Mouse (Mus musculus) thymus, postnatal 36 days (tissue): ENCODE results near the gene Rbm8a.
A peak's percentile ranks its signal among the peaks of the same experiment; 100 is the strongest.

Experiments used
- DNase-seq, 2 experiments: peaks; one replicate each; pipeline ENCODE4 v3.0.0; 2022; ENCODE audit warnings: mixed read lengths in 2 of 2

The Rbm8a gene

DNA sequence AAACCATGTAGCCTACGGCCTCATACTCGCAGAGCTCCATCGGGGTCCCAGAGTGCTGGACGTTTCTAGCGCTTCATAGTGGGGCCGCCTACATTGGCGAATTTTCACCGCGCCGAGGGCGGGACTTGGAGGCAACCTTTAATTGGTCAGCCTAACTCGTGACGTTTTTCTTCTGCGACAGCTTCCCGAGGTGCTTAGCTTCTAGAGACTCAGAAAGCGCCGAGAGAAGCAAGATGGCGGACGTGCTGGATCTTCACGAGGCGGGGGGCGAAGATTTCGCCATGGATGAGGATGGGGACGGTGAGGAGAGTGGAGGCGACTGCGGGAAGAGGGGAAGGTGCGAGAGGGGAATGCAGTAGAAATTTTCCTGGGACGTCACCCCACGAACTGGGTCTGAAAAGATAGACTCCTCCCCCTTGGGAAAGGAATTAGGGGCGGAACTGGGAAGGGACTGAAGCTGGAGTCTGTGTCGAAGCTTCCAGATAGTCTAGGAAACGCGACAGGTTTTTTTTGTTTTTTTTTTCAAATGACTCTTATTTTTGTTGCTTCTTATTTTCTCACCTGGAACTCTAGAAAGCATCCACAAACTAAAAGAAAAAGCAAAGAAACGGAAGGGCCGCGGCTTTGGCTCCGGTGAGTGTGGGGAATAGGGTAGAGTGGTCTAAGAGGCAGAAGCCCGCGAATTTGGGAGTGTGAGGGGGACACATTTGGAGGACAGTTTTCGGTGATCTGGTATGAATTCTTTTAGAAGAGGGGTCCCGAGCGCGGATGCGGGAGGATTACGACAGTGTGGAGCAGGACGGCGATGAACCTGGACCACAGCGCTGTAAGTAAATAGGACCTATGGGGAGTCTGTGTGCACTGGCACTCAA is at the start of gene Rbm8a:
TSS of gene Rbm8a (plus strand) at position 205 of the 872 bp plus-strand sequence.
- DNase-seq = peak; percentile 91 to 92

DNA sequence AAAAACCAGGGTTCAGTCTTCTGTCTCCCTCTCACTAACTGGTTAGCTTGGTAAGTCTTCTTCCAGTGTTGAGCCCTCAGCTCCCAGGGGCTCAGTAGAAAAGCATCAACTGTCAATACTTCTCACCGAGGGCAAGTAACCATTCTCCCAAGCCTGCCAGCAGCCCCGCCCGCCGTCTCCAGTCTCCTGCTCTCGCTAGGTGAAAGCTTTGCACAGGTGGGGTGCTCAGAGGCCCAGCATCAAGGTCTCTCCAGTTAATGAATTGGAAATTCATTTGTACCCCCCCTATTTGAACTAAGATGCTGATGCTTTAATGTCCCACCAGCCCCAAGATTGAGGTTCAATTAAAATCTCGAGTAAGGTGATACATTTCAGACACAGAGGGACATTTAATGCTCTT is 48.6 kb upstream of the Rbm8a start:
- DNase-seq = no peak

DNA sequence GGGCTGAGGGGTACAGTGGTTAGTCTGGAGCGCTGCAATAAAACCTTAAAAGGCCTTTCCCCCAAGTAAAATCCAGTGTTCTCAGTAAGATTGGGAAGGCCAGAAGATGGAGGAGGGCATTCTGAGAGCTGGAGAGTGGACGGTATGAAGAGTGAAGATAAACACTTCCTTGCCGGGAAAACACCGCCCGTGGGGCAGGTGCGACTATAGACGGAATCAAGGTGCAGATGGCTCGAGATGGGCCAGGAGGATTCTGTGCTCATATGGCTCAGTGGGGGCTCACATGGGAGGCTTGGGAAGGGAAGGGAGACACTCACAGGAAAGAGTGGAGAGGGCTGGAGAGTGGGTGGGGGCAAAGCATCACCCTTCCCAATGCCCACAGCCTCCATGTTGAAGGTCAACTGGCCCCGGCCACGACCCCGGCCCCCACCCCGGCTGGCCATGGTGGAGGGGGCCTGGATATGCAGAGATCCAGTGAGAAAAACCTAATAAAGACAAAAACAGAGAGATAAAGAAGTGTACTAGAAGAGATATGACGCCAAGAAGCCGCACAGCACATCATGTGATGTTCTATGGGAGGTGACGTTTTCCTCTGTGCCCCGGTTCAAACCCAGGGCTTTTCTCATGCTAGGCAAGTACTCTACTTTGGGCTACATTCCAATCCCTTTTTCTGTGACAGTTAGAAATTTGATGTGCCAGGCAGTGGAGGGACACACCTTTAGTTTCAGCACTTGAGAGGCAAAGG is 47.8 kb upstream of the Rbm8a start:
- DNase-seq = no peak

DNA sequence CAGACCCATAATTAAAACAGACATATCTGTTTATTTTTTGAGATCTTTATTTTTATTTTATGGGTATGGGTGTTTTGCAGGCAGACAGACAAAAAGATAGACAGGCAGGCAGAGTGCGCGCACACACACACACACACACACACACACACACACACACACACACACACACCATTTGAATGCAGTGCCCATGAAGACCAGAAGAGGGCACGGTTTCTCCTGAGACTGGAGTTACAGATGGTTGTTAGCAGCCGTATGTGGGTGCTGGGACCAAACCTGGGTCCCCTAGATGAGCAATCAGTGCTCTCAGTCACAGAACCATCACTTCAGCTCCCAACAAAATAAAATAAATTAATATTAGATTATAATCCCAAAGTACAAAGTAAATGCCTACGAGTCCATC is 46.3 kb upstream of the Rbm8a start:
- DNase-seq = no peak

DNA sequence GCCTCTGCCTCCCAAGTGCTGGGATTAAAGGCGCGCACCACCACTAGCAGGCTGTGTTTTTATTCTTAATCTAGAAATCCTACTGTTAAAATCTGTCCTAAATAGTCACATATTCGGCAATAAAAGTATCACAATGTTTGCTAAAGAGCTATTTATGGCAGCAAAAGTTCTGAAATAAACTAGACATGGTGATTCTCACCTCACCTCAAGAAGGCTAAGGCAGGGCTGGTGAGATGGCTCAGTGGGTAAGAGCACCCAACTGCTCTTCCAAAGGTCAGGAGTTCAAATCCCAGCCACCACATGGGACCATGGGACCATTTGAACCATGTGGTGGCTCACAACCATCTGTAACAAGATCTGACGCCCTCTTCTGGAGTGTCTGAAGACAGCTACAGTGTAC is 39.1 kb upstream of the Rbm8a start:
- no peak for DNase-seq

DNA sequence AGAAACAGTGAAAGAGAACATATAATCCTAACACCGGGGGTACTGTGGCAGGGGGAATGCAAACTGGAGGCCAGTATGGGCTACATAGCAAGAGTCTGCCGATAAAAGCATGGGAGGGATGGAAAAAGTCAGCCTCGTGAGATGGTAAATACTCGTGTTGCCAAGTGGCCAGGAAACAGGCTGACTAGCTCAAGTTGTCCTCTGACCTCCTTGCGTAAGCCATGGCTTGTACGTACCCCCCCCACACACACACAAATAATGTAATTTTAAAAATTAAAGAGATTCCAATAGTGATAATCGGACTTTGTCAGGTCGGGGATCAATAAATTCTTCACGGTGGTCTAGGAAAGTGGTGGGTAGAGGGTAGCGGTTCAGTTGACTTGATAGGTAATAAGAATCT is 36.4 kb upstream of the Rbm8a start:
- DNase-seq = no peak

DNA sequence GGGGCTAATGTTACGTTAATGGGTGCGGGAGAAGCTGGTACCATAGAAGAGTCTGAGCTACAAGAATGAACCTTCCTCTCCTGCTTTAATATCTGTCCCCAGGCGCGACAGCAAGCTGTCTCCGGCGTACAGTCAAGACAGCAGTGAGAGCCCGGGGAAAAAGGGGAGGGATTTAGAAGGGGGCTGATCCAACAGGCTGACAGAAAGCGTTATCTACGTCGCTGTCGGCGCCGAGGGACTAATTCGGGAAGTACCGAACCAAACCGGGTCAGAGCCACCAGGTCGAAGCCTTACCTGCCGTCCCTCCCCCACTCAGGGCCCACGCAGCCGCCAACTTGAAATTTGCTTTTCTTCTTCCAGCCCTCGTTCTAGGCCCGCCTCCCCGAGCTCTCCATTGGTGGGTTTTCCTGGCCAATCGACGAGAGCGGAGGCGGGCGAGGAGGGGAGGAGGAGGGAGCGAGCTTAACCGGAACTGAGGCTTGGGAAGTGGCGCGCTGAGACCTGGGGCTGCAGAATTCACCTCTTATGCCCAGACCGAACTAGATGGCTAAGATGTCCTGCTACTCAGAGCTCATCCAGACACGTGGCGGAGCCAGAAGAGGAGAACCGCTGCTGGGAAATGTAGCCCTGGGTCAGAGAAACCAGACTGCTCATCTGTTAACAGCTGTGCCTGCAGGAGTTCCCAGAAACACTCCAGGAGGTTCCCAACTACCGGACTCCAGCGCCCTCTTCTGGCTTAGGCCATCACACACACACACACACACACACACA is 35.8 kb upstream of the Rbm8a start, which contains the start of gene Polr3gl:
TSS of gene Polr3gl (minus strand) at position 392 of the 771 bp plus-strand sequence.
- DNase-seq = peak; percentile 95

DNA sequence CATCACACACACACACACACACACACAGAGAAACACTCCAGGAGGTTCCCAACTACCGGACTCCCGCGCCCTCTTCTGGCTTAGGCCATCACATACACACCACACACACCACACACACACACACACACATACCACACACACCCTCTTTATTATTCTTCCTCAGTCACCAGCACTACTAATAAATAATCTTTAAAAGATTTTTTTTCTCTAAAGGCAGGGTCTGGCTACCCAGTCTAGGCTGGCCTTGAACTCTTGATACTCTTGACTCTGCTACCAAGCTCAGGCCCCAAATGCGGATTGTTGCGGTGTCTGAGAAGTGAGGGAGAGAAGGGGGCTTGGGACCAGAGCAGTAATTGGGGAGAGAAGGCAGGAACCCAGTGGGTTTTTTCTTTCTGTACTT is 34.9 kb upstream of the Rbm8a start:
- DNase-seq = no peak

DNA sequence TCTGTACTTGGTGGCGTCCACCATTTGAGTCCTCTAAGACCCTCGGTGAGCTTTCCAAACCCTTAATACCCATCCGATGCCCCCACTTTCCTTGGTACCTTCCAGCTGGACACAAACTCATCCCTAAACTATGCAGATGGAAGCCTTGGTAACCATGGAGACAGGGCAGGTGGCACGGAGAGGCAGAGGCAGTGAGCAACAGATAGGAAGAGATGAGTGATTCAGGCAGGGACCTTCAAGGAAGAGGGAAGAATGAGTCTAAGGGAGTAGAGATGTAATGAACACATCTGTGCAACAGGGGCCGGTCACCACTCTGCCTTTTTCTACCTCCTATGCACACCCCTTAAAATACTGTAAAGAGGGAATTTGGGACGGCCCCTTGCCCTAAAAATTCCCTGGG is 34.1 kb upstream of the Rbm8a start:
- no peak for DNase-seq

DNA sequence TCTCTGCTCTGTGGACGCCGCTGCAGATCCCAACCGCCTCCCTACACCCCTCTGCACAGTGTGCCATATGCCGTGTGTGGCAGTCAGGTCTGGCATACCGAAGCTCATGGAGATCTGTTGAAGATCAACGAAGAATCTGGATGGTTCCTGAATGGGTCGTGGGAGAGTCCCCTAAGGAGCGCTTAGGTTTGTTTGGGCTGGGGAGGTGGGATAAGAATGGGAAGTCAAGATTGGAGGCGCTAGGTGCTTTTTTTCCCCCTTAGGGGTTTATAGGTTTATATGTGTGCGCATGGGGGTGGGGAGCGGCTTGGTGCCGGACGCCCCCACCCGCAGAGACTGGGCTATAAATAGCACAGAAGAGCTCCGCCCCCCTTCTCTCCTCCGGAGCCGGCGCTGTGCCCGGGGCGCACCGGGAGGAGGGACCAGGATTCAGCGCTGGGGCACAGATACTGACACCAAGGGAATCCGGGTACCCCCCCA is 33.5 kb upstream of the Rbm8a start, which contains the start of gene Ankrd34a:
TSS of gene Ankrd34a (plus strand) at position 409 of the 480 bp plus-strand sequence.
- DNase-seq = peak in 1 of 2 experiments; percentile 32

DNA sequence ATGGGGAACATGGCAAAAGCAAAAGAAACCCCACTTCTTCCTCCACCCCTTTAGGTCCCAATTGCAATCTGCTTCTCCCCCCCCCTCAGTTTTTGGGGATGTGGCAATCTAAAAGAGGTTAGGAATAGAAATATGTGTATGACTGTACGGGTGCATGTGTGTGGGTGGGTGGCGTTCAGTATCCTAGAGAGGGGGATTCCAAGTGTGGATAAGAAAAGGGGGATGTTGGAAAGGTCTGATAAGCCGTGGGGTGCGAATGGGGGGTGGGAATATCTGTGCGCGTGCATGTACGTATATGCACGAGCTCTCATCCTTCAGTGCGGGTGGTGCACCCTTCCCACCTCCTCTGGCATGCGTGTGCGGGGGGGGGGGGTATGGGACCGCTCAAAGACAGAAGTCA is 32.9 kb upstream of the Rbm8a start:
- no peak for DNase-seq

DNA sequence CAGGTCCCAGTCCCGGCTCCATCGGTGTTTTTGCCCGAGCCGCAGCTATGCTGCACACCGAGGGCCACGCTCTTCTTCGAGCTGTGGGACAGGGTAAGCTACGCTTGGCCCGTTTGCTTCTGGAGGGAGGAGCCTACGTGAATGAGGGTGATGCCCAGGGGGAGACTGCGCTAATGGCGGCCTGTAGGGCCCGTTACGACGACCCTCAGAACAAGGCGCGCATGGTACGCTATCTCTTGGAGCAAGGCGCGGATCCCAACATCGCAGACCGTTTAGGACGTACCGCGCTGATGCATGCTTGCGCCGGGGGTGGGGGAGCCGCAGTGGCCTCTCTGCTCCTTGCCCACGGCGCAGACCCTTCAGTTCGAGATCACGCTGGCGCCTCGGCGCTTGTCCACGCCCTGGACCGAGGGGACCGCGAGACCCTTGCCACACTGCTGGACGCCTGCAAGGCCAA is 32.3 kb upstream of the Rbm8a start:
- DNase-seq = no peak

DNA sequence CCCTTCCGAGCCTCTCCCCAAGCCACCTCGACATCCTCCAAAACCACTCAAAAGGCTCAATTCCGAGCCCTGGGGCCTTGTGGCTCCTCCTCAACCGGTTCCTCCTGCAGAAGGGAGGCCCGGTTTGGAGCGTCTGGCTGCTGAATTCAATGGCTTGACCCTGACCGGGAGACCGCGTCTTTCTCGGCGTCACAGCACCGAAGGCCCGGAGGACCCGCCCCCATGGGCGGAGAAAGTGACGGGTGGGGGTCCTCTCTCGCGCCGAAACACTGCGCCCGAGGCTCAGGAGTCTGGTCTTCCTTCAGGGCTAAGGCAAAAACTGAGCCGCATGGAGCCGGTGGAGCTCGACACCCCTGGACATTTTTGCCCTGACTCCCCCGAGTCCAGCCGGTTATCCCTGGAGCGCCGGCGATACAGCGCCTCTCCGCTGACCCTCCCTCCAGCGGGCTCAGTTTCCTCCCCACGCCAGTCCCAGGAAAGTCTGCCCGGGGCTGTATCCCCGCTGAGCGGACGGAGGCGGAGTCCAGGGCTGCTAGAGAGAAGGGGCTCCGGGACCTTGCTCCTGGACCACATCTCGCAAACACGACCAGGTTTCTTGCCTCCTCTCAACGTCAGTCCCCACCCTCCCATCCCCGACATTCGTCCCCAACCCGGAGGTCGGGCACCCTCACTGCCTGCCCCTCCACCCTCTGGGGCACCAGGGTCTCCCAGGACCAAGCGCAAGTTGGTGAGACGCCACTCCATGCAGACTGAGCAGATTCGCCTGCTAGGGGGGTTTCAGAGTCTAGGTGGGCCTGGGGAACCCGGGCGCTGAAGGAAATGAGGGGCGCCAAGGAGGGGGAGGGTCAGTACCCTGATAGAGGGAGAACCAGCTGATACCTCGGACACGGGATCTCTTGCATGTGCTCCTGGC is 31.3 kb upstream of the Rbm8a start:
- peak; percentile 8 to 29 for DNase-seq

DNA sequence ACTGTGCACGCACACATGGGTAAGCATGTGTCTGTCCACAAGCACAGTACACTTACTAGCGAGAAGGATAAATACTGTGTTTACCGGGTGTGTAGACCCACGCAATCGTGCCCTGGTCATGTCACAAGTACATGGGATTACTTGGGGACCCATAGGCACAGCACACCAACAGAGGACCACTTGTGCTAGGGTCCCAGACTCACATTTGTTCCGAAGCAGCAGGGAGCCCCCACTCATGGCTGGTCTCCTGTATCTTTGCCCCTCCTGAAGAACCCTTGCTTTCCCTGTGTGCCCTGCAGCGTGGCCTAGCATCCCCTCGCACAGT is 30.7 kb upstream of the Rbm8a start:
- DNase-seq = no peak

DNA sequence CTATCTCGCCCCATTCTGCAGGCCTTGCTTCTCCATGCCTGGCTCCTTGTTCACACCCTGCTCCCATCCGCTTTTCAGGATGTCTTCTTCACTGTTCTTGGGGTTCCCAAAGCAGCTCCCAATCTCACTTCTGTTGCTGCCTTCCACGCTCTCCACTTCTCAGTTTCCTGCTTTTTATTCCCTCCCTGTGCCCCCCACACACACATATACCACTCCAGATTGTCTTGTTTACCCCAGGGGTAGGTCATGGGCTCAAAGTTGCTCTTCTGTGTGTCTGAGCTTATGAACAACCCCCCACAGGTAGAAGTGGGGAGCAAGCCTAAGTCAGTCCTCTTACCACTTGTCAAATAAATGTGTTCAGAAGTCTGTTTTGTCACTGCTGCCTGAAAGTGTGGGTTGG is 30.3 kb upstream of the Rbm8a start:
- DNase-seq = no peak

DNA sequence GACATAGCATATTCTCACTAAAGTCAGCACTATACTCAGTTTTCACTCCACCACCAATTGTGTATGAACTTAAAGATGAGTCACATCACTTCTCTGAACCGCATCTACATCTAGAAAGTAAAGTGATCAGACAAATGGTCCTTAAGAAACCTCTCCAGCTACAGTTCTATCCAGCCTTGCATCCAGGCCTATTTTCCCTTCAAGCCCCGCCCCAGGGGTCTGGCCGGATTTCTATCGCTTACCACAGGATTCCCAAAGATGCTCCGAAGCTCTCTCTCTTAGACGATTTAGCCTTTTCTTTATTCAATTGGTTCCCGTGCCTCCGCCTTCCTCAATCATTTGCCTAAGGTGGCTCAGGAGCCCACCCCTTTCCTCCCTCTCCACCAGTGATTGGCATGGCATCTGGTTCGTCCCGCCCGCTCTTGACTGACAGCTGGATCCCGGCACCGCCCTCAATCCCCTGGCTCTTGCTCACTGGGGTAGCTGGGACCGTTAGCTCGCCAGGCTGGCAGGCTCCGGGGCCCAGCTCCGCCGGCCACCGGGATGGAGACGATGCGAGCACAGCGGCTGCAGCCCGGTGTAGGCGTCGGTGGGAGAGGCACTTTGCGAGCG is 29.0 kb upstream of the Rbm8a start, which contains the start of gene Lix1l:
TSS of gene Lix1l (plus strand) at position 511 of the 612 bp plus-strand sequence.
- peak; percentile 85 to 91 for DNase-seq

DNA sequence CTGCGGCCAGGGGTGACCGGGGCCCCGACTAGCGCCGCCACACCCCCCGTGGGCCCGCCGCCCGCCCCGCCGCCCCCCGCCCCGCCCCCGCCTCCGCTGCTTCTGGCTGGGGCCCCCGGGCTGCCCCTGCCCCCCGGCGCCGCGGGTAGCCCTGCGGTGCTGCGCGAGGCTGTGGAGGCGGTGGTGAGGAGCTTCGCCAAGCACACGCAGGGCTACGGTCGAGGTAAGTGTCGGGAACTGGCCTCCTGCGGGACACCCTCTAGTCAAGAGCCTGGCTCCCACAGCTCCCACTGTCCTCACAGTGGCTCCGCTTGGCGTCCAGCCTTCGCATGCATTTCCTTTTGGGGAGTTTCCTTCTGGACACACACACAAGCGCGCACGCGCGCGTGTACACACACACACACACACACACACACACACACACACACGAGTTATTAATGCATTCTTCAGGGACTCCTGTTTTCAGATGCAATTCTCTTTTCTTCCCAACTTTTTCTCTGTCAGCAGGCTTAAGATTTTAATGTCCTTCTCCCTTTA is 28.4 kb upstream of the Rbm8a start:
- DNase-seq = no peak

DNA sequence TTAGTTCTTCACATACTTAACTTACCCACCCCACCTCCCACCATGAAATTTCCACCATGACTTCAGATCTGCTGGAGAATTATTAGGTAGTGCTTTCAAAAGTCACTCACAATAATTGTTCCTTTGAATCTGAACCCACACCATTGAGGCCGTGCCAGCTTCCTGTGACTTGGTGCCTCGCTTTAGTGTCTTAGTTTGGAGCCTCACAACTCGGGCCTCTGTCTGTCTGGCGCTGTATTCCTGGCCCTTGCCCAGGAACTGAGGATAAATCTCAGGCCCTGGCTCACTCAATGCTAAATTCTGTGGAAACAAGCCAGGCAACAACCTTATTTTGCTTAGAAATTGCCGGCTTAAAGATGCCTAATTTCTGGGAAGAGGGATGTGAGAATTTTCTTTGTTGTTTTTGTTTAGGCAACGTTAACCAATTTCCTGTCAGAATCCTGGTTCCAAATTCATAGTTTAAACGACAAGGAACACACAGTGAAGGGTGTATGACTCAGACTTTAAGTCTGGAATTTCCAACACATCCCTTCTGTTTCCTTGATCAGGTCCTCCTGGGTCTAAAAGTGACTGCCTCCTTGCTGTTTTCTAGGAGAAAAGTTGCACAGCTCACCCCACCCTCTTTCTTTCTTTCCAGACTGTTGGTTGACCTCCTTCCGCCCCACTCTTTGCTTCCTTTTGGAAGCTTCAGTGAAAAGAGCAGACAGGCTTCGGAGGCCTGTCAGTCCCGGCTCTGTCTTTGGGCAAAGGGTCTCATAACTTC is 27.6 kb upstream of the Rbm8a start:
- no peak for DNase-seq

DNA sequence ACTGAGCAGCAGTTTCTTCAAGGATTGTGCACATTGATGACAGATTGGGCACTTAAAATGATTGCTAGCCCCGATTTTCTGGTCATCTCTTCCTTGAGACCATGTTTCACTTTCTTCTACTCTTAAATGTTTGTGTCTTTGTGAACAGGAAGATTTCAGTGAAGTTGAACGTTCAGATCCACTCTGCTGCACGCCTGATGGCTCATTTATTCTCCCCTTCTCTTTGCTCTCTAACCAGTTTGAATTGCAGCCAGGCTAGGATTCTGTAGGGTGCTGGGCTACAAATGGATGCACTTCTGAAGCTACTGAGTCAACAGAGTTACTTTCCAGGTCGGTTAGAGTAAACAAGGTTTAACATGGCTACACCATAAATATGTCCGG is 27.0 kb upstream of the Rbm8a start:
- DNase-seq = no peak

DNA sequence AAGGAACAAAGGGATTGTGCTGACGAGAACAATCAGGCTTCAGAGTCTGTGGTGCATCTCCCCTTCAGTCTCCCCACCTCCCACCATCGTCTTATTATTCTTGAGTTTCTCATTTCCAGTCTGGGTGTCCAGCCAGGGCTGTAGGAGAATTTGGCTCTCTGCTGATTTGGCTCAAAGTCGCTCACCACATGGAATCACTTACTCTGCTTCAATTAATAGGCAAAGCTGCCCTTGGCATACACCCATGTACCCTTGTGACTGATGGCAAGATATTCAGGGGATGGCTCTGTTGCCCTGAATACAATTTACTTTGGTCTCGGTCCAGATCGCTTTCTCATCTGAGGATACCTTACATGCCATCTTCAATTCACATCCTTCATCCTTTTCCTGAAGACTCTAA is 26.4 kb upstream of the Rbm8a start:
- no peak for DNase-seq
